Mouse (Mus musculus) MEL-GATA-1-ER (cell line): ENCODE measurements around the gene Asap2.

Experiments used
- DNase-seq: peaks from one replicate; pipeline ENCODE4 v3.0.0-alpha.2; 2012; ENCODE audit warnings: low read depth; ENCODE audit errors: extremely low read depth

Asap2 gene

DNA sequence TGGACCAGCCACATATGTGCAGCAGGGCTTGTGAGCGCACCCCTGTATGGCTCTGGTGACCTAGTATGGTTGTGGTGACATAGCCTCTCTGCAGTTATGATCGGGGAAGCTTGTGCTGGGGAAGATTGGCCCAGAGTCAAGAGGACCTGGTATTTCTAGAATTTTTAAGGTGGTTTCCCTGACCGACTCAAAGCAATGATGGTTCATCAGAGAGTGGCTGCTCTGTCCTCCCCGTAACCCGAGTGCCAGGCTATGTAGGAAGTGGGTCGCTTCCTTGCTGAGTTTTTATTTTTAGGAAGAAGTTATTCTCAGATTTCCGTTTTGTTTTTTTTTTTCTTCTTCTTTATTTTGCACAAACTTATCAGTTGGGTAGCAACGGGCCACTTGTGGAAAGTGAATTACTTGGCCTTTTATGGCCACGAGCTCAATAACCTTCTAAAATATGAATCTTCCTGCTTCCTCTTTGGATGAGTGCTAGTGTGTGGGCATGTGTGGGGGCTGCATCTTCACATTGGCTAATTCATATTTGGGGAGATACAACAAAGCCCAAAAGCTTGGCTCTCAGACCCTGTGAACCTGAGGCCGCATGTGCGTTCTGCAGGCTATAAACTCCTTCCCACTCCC is 218.0 kb downstream of the Asap2 start:
- DNase-seq = no peak

DNA sequence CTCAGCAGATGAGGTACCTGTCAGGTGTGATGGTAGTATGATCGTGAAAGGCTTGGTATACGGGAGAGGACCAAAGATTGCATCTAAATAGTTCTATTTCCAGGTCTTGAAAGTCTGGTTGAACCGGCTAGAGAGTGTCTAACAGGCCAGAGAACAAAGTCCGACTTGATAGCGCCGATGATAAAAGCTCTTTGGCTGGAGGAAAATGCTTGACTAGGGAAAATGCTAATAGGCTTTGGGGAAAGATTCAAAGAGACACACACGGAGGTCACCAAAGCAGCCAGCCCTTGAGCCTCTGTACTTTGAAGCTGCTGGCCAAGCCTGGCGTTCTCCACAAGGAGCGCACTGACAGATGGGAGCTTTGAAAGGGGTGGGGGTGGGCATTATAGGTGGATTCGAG is 219.0 kb downstream of the Asap2 start:
- no peak for DNase-seq

DNA sequence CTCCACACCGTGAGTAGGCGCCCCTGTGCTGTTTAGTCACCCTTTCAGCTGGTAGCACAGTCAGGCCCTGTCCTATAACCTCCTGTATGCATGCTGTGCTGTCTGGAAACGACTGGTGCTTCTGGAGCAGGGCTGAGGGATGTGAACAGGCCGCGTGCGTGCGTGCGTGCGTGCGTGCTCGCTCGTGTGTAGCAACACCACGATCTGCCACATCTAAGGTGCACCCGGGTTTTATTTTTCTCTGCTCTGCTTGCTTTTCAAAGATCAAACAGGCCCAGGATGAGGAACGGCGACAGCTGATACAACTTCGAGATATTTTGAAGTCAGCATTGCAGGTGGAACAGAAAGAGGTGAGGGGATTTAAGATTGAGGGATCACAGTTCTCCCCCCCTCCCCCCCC is 222.6 kb downstream of the Asap2 start:
- DNase-seq = no peak

DNA sequence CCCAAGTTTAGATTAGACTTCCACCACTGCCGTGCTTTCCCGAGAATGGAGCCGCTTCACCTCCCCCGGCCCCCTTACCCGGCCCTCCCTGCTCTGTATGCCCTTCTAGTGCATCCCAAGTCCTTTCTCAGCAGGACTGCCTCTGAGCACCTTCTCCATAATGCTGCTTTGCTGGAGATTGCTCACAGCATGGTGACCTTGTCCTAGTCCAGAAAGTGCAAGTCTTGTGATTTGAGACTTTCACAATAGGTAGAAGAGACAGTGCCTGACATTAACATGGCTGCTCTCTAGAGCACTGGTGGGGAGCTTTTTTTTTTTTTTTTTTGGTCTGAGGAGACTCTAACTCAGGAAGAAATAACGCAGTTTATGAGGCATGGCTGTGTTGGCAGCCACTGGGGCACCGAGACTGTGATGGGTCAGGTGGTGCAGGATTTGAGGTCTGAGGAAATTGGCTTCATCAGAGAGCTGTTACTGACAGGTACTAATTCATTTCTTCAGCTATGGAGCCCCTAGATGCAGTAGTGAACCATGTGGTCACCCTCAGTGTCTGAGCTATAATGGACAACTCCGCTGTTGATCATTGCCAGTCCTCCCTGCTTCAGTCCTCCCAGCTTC is 224.4 kb downstream of the Asap2 start:
- no peak for DNase-seq

DNA sequence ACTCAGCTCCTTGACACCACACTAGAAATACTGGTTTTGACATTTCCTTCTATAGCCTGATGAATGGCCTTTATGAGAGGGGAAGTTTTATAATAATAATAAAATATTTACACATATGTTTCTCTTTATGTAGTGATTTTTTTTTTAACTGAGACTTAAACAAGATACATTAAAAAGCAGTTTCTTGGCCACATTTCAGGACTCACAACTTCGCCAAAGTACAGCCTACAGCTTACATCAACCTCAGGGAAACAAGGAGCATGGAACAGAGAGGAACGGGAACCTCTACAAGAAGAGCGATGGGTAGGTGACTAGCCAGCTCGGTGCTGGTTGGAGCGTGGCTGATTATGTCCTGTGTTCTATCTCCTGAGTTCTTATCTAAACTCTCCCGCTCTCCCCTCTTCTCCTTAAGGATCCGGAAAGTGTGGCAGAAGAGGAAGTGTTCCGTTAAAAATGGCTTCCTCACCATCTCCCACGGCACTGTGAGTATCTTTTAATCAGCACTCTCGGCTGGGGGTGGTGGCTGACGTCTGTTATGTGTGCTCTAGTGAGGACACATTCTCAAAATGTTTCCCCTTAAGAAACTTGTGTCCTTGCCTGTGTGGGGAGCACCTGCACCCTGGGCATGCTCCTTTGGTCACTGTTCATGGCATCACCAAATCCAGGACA is 227.7 kb downstream of the Asap2 start:
- DNase-seq = no peak

DNA sequence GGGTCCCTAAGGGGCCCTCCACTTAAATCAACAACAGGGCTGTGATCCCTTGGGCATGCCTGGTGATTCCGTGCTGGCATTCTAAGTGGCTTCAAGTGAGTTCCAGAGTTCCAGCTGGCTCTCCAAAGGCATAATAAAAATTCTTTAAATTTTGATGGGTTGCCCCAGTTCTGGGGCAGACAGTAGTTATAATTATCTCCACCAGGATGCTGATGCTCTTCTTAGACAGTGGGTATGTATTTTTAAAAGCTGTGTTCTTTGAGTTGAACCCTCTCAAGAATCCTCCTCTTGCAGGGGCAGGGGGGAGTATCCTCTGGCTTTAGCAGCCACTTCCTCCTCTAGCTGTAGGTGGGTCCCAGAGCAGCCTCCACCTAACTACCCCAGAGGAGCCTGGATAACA is 230.3 kb downstream of the Asap2 start:
- no peak for DNase-seq

DNA sequence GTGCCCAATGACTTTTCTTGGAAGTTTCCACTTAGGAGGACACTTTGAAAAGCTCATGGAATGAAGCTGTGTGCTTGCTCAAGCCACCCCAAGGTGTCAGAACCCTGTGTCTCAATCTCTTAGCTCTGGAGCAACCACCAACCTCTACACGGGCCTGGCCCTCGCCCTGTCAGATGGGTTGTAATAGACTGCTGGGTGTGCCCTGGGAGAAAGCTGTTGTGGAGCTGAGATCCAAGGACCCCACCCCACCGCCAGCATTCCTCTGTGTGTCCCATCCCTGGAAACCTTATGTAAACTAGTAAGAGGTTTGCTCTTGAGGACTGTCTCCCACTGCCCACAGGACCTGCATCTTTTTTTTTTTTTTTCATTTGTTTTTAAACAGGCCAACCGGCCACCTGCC is 233.7 kb downstream of the Asap2 start:
- no peak for DNase-seq

DNA sequence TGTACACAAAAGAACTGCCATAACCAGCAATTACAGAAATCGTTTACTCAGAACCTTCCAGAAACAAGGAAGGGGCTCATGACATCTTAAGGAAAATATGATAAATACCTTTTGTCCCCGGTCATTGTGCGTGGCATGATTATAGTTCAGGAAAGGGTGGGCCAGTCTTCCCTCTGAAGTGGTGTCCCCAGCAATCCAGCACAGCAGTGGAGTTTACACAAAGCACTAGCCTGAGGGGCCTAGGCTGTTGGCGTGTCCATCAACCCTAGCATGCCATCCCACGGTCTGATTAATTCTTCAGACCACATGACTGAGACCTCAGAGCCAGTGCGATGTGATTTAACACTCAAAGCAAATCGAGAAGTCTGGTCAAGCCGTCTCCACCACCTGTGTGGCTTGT is 235.1 kb downstream of the Asap2 start:
- no peak for DNase-seq

DNA sequence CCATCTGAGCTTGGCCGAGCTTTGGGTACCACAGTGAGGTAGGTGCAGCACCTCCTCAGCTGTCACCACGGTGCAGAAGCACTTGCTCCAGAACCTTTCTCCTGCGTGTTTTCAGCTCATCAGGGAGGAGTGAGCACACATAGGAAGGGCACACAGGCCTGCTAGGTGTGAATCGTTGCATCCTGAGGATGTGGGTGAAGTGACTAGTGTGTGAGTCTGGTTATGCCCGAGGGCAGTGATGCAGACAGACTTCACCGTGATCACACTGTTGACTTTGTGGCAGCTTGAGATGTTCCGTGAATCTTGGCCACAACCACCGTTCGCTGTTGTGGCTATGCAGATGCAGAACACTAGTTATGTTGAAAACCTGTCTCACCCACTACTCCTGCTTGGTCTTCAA is 236.1 kb downstream of the Asap2 start:
- no peak for DNase-seq

DNA sequence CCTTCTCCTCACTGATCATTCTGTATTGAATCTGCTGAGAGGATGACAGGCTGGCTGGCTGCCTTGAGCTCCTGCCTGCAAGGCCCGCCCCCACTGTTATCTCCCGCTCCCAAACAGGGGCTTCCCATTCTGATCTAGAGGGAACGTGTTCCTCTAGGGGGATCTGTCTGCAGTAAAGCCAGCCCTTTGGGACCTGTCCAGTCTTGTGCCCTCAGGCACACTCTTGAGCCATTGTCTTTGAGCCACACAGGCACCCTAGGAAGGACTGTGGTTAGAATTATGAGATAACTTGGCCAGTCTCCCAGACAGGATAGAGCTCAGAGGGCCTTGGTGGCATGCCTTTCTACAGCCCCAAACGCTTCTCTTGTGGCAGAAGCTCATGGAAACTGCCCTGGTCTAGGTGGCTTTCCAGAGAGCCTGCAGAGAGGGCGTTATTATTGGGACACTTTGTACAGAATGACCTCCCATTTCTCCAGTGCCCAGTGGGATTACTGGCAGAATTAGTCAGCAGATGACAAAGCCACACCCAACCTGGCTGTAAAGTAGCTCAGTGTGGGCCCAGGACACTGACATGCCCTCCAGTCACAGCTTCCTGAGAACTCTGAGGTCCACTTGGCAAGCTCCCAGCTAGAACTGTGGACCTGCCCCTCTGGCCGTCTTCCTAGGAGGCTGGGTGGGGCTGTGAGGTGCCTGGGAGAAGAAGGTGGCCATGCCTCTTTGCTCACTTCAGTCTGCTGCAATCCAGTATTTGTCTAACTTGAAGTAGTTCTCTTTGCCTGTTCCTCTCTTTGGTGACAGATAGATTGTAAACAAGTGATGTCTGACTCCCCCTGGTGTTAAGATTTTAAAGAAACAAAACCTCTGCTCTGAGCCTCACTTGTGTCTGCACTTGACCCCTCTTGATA is 237.1 kb downstream of the Asap2 start:
- peak; percentile 61 for DNase-seq

DNA sequence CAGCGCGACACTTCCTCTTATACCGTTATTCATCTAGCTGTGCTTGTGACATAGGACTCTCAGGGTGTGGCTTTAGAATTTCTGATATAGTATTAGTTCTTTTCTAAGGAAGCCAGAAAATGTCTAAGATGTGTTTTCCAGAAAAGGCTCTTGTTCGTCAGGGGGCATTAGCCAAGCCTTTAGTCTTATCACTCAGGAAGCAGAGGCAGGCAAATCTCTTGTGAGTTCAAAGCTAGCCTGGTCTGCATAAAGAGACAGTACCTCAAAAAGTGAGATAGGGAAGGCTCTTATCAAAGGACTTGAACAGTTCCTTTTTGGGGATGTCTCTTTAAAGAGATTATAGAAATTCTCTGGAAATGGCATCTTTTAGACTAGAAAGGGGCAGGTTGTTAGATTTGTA is 238.4 kb downstream of the Asap2 start:
- DNase-seq = peak; percentile 91

DNA sequence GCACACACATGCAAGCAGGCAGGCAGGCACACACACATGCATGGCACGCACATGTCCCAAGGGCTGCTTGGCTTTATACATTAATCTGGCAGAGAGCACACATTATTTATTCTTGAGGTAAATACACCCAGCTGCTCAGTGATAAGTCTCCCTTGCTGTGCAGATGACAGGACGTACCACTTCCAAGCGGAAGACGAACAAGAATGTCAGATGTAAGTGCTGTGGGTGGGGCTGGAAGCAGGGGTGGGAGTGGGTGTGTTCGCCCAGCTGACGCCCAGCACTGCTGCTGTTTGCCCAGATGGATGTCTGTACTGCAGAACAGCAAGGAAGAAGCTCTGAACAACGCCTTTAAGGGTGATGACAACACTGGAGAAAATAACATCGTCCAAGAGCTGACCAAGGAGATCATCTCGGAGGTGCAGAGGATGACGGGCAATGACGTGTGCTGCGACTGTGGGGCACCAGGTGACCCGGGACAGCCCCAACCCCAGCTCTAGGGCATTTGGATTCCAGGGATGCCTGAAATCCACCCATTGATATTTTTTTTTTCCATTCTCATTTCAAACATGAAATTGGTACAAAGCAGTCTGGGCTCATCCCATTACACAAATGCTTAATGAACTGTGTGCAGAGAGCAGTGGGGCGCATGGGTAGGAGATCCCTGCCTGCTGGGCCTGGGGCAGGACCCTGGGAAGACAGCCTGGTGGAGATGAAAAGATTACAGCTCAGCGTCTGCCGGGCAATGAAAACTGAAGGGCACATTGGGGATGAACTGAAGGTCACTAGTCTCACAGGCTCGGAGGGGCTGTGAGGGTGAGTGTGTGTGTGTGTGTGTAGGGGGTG is 239.0 kb downstream of the Asap2 start:
- DNase-seq = peak; percentile 83

DNA sequence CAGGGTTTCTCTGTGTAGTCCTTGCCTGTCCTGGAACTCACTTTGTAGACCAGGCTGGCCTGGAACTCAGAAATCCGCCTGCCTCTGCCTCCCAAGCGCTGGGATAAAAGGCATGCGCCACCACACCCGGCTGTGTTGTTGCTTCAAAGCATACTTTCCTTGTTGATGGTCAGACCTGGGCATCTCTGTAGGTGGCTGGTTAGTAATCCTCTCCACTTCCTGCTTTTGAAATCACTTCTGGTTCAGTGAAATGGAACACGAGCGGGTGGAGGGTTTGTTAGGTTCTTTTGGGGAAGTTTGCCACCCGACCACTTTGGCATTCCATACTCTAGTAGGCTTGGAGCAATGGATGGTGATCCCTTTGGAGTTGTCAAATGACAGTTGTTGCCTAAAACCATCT is 243.5 kb downstream of the Asap2 start:
- no peak for DNase-seq

DNA sequence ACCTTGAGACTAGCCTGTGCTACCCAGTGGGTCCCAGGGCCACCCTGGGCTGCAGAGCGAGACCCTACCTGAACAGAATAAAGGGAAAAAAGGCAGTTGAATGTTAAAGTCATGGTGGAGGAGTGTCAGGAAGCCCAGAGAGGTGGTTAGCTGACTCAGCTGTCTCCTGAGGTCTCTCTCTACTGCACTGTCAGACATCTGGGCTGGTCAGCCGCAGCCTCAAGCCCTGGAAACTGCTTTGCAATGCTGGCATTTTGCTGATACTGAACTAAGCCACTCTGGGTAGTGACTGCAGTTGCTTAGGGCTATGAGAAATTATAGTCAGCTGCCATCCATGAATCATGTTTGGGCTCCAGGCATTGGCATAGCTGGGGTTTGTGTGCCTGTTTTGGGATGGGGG is 244.3 kb downstream of the Asap2 start:
- no peak for DNase-seq

DNA sequence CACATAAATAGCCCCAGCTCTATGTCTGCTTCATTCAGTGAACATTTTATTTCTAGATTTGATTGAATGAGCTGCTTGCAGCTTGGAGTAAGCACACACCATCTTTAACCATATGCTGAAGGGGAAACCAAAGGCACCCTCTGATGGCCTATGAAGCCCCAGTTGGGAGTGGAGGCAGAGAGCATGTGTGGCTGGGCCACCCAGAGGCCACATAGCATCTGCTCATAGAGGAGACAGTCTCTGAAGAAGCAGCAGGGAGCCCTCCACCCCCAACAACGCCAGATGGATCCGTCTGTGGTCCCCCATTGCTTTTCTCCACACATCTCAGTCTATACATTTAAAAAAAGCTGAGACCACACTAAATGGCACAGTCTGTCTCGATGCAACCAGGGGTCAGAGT is 251.7 kb downstream of the Asap2 start:
- DNase-seq = no peak

DNA sequence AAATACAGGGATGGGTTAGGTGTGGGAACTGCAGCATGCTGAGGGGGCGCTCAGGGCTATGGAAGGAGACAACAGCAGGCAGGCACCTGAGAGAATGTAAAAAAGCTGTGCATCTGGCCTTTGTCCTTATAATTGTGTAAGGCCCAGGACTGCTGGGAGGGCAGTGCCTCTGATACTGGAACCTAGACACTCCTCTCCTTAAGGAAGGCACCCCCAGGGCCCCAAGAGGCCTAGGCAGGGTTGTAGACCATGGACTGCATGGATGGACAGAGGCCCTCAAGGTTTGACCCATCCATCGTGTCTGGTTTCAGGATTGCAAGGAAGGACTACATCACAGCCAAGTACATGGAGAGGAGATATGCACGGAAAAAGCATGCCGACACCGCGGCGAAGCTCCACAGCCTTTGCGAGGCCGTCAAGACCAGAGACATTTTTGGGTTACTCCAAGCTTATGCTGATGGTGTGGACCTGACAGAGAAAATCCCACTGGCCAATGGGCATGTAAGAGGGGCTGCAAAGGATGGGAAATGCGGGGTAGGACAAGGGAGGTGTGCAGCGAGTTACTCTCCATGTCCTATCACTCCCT is 254.2 kb downstream of the Asap2 start:
- no peak for DNase-seq

DNA sequence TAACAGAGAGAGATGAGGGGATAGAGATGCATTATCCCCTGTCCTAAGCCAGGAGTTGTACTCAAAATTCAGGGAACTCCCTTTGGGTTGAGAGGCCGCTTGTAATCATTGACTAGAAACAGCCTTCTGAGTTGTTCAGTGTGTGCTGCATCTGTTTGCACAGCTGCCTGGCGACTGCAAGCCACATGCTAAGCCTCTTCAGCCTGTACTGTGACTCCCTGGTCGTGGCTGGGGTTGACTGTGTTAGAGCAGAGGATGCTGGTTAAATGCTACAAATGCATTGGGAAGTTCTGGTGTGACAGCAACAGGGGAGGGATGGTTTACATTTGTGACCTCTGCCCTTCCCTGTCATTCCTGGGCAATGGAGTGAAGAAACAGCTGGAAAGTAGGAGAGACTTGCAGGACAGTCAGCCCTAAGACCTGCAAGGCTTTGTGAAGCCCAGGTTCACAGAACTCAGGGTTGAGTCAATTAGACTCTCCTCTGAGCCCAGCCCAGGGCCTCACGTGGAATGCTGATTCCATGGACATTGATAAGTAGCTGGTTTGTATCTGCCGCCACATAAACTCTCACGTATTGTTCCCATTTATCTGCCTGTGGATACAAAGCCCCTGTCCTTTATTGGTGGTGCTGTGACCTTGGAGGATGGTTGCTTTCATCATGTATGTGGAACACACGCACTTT is 257.6 kb downstream of the Asap2 start:
- DNase-seq = no peak

DNA sequence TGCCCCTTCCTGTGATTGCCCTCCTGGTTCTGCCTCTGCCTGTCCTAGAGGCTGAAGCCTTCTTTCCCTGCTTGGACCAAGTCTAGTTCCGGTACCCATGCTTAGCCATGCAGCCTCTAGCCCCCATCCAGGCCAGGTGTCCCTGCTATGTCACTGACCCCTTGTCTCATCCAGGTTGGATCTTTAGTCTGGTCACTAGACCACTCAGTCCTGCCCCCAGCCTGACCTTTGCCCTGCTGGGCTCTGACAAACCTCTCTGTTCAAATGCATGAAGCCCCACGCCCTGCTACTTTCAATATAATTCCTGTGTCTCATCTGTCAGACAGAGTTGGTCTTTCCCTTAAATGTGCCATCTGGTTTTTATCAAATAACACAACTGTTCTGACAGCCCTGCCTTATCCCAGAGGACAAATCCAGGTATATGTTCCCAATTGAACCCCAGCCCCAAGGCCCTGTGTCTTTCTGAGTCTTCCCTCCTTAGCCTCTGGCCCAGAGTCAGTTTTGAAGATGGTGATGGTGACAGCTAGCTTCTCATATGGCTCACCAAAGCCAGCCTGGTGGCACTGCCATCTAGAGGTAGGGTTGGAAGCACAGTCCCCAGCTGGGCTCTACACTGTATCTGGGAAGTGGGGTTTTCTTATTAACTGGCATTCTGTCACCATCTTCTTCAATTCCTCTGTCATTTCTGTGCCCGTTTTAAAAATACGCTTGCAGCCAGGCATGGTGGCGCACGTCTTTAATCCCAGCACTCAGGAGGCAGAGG is 270.4 kb downstream of the Asap2 start:
- peak; percentile 3 for DNase-seq

DNA sequence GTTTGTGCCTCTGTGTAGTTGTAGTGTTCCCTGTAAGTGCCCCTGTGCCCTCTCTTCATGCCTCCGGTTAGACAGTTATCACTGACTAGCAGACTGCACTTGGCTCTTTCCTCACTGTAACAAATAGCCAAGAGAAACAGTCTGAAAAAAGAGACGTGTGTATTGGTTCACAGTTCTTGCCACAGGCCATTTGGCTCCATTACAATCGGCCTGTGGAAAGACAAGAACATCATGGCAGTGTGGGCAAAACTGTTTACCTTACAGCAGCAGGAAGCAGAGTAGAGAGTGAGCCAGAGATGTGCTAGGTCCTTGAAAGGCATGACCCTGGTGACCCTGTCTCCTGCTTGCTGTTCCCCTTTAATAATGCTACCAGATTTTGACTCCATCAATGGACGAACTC is 271.3 kb downstream of the Asap2 start:
- no peak for DNase-seq
